Mouse (Mus musculus) gonadal fat pad, adult 2 months (tissue): ENCODE data around the gene Mpv17. TPM values are rescaled to one million over a fixed set of nuclear protein-coding genes. Genes with fewer than 3 reads are reported as not detected.

ENCODE experiments used
- DNase-seq: peaks from one replicate; pipeline ENCODE4 v3.0.0-alpha.2; 2012; ENCODE audit warnings: low read depth
- polyA plus RNA-seq: library from polyadenylated mRNA; depleted of rRNA; stranded (reverse); fragments of >200 nt; gene quantifications from 2 replicates; pipeline ENCODE4 v1.2.3, GENCODE M21; 2012

The Mpv17 gene
- polyA plus RNA-seq, 1 experiment: 136 TPM

GRCm38 (mm10) chr5:31183678-31184077 lies 29.6 kb upstream of the Mpv17 start:
- DNase-seq: no peak

GRCm38 (mm10) chr5:31181183-31181770 lies 27.2 kb upstream of the Mpv17 start:
- no peak for DNase-seq

- peak; percentile 63 for DNase-seq
Observed at GRCm38 (mm10) chr5:31179766-31180630, 25.9 kb upstream of the Mpv17 start, which contains the start of the genes Gm29609 and Gtf3c2. Gene Gm29609, minus strand, starts transcription at chr5:31179911. Gene Gtf3c2, minus strand, starts transcription at chr5:31180144.

GRCm38 (mm10) chr5:31179301-31179765 lies 25.3 kb upstream of the Mpv17 start:
- DNase-seq: no peak

- no peak for DNase-seq
Observed at GRCm38 (mm10) chr5:31168630-31169029, 14.6 kb upstream of the Mpv17 start.

- no peak for DNase-seq
Observed at GRCm38 (mm10) chr5:31164878-31165277, 10.8 kb upstream of the Mpv17 start.

- no peak for DNase-seq
Observed at GRCm38 (mm10) chr5:31162462-31162861, 8.4 kb upstream of the Mpv17 start.

GRCm38 (mm10) chr5:31153516-31154151 lies 417 bp downstream of the Mpv17 start:
- DNase-seq: no peak

GRCm38 (mm10) chr5:31151746-31152145 lies 2.3 kb downstream of the Mpv17 start:
- no peak for DNase-seq

GRCm38 (mm10) chr5:31149781-31150180 lies 4.3 kb downstream of the Mpv17 start:
- no peak for DNase-seq

- DNase-seq: no peak
Observed at GRCm38 (mm10) chr5:31138968-31139425, 15.1 kb downstream of the Mpv17 start.

- DNase-seq: no peak
Observed at GRCm38 (mm10) chr5:31138241-31138967, 15.6 kb downstream of the Mpv17 start, which contains the start of gene Ucn. Gene Ucn, minus strand, starts transcription at chr5:31138829.

- DNase-seq: no peak
Observed at GRCm38 (mm10) chr5:31137658-31138057, 16.4 kb downstream of the Mpv17 start.

- DNase-seq: no peak
Observed at GRCm38 (mm10) chr5:31136730-31137424, 17.2 kb downstream of the Mpv17 start.

- no peak for DNase-seq
Observed at GRCm38 (mm10) chr5:31126050-31126449, 28.0 kb downstream of the Mpv17 start.

- no peak for DNase-seq
Observed at GRCm38 (mm10) chr5:31123481-31123880, 30.6 kb downstream of the Mpv17 start.

GRCm38 (mm10) chr5:31121111-31121510 lies 32.9 kb downstream of the Mpv17 start:
- no peak for DNase-seq

- no peak for DNase-seq
Observed at GRCm38 (mm10) chr5:31116912-31117311, 37.1 kb downstream of the Mpv17 start.

GRCm38 (mm10) chr5:31116354-31116753 lies 37.7 kb downstream of the Mpv17 start, which contains the start of gene Trim54:
Gene Trim54, plus strand, starts transcription at chr5:31116712.
- no peak for DNase-seq

GRCm38 (mm10) chr5:31110781-31111180 lies 43.3 kb downstream of the Mpv17 start:
- no peak for DNase-seq

GRCm38 (mm10) chr5:31108000-31108490 lies 46.0 kb downstream of the Mpv17 start, which contains the start of gene Slc30a3:
Gene Slc30a3, minus strand, starts transcription at chr5:31108237.
- DNase-seq: no peak
